Mouse (Mus musculus) T-helper 17 cell (primary cell): ENCODE data around the gene Pebp1.

Experiments
- in situ Hi-C, 2 experiments: fragments of 300-600 bp; cut with MboI, MseI; formaldehyde crosslinking; loops; 1 replicate in 1 of 2; 2 replicates in 1 of 2; pipeline ENCODE4 v1.15.1; 2025; ENCODE audit warnings: high pct_unique_total_duplicates in 2 of 2

The Pebp1 gene

GRCm38 (mm10) chr5:117242671-117243478 lies 44.5 kb downstream of the Pebp1 start:
- in situ Hi-C loops: no loop called here

- in situ Hi-C loops: no loop called here
These were observed 45.4 kb downstream of the Pebp1 start for GRCm38 (mm10) chr5:117241935-117242531.

GRCm38 (mm10) chr5:117240761-117241322 lies 46.6 kb downstream of the Pebp1 start:
- in situ Hi-C loops: no loop called here

- in situ Hi-C loops: no loop called here
These were observed 47.1 kb downstream of the Pebp1 start for GRCm38 (mm10) chr5:117240321-117240731.

- in situ Hi-C loops: no loop called here
These were observed 48.3 kb downstream of the Pebp1 start for GRCm38 (mm10) chr5:117239106-117239505.

GRCm38 (mm10) chr5:117236540-117236939 lies 50.9 kb downstream of the Pebp1 start:
- in situ Hi-C loops: no loop called here
